Mouse (Mus musculus) G1E (cell line): ENCODE measurements at regions not wholly inside any gene's neighbourhood (a gene's known extent, or its start where the extent isn't known, plus 50 kb on each side); places are given as distances from the start of the nearest gene placed in this dataset.
A peak's percentile ranks its signal among the peaks of the same experiment; 100 is the strongest.
"Not testable (repeated sequence)": the region's sequence is repeated elsewhere in the genome, so short reads cannot be mapped to it uniquely, and the experiment has no call there.

Experiments used
- ATAC-seq: 2 replicates; pipeline ENCODE4 v1.8.0; 2016; ENCODE audit warnings: mild to moderate bottlenecking; ENCODE audit not compliant: insufficient number of reproducible peaks, poor library complexity, low FRiP score, severe bottlenecking; ENCODE audit errors: extremely low read depth
- DNase-seq: peaks from one replicate; pipeline ENCODE4 v3.0.0; 2012; ENCODE audit warnings: low spot score
- H3K27me3 ChIP-seq: 2 replicates; pipeline ENCODE4 v1.6.1; 2012; ENCODE audit warnings: mild to moderate bottlenecking, low read length, inconsistent platforms; ENCODE audit not compliant: insufficient read depth
- H3K36me3 ChIP-seq: replicated peaks from 2 replicates; pipeline ENCODE3; 2012; ENCODE audit warnings: mild to moderate bottlenecking, inconsistent platforms
- H3K4me1 ChIP-seq: 2 replicates; pipeline ENCODE4 v1.6.1; 2012; ENCODE audit warnings: low read depth, low read length, inconsistent platforms, mixed read lengths; ENCODE audit not compliant: insufficient read depth
- H3K4me3 ChIP-seq: 2 replicates; pipeline ENCODE4 v1.5.1; 2012; ENCODE audit warnings: low read depth, mild to moderate bottlenecking, inconsistent platforms, low read length, moderate library complexity, mixed read lengths
- H3K9me3 ChIP-seq: replicated peaks from 2 replicates; pipeline ENCODE4 v1.6.1; 2012; ENCODE audit warnings: inconsistent platforms
- CTCF ChIP-seq: IDR thresholded peaks from 2 replicates; pipeline ENCODE4 v1.5.1; 2012; ENCODE audit warnings: low read depth, low read length, inconsistent platforms, mixed read lengths
- GATA1 ChIP-seq: IDR thresholded peaks from 2 replicates; pipeline ENCODE4 v1.6.1; 2012; ENCODE audit warnings: borderline replicate concordance, low read length, inconsistent platforms, mixed read lengths
- GATA2 ChIP-seq: IDR thresholded peaks from 2 replicates; pipeline ENCODE4 v1.6.1; 2012; ENCODE audit warnings: low read depth, low read length, inconsistent platforms, borderline replicate concordance
- POLR2AphosphoS5 ChIP-seq: IDR thresholded peaks from 2 replicates; pipeline ENCODE4 v1.6.1; 2012; ENCODE audit warnings: low read depth, low read length, inconsistent platforms; ENCODE audit not compliant: insufficient replicate concordance
- TAL1 ChIP-seq: conservative IDR thresholded peaks from 2 replicates; pipeline ENCODE4 v1.6.1; 2012; ENCODE audit warnings: low read depth, low read length, inconsistent platforms, mixed read lengths

- DNase-seq = no peak
- no peaks in the 10 kb centered on the region for H3K27me3 ChIP-seq
- TF ChIP-seq POLR2AphosphoS5 (no peak), GATA1 (no peak), TAL1 (no peak), CTCF (no peak), GATA2 (no peak)
- H3K36me3 ChIP-seq = no peaks in the 10 kb centered on the region
- ATAC-seq = no peak
- H3K9me3 ChIP-seq = no peaks in the 10 kb centered on the region
- no peak overlapping the region for H3K4me3 ChIP-seq
- H3K4me1 ChIP-seq = peaks cover 3% of the 10 kb centered on the region
Observed at GRCm38 (mm10) chr2:181930037-181930436, 60.9 kb upstream of the Gm14496 start.

- ATAC-seq, H3K27me3 ChIP-seq, H3K4me3 ChIP-seq, H3K36me3 ChIP-seq, DNase-seq, H3K9me3 ChIP-seq, H3K4me1 ChIP-seq: not testable (repeated sequence)
Observed at GRCm38 (mm10) chr2:181930538-181930937, 60.4 kb upstream of the Gm14496 start.

GRCm38 (mm10) chr2:181931077-181931815 lies 59.7 kb upstream of the Gm14496 start:
- DNase-seq (peak; percentile 100), ATAC-seq (peak; percentile 71)
- TF ChIP-seq TAL1 = 0 out of 2 replicates have a peak, but pooled peaks have one; percentile 17
- not testable (repeated sequence) for H3K4me3 ChIP-seq, H3K27me3 ChIP-seq, H3K9me3 ChIP-seq, H3K36me3 ChIP-seq, H3K4me1 ChIP-seq

- Histone ChIP-seq H3K27me3 (no peaks in the 10 kb centered on the region), H3K4me3 (no peak overlapping the region), H3K36me3 (no peaks in the 10 kb centered on the region), H3K4me1 (peaks cover 3% of the 10 kb centered on the region), H3K9me3 (no peaks in the 10 kb centered on the region)
- no peak for DNase-seq
- TF ChIP-seq GATA1 = no peak
- no peak for TF ChIP-seq GATA2
- TF ChIP-seq POLR2AphosphoS5 = no peak
- TF ChIP-seq CTCF = no peak
- TF ChIP-seq TAL1 = no peak
- ATAC-seq = no peak
Observed at GRCm38 (mm10) chr2:181931918-181932605, 58.9 kb upstream of the Gm14496 start.
